Mouse (Mus musculus): Measurements from ENCODE around the gene Olfr315. TPM values are rescaled to one million over a fixed set of nuclear protein-coding genes. Genes with fewer than 3 reads are reported as not detected.
"Not testable (repeated sequence)": the region's sequence is repeated elsewhere in the genome, so short reads cannot be mapped to it uniquely, and the experiment has no call there.

The Olfr315 gene
- polyA plus RNA-seq, 1 experiment: not detected

DNA sequence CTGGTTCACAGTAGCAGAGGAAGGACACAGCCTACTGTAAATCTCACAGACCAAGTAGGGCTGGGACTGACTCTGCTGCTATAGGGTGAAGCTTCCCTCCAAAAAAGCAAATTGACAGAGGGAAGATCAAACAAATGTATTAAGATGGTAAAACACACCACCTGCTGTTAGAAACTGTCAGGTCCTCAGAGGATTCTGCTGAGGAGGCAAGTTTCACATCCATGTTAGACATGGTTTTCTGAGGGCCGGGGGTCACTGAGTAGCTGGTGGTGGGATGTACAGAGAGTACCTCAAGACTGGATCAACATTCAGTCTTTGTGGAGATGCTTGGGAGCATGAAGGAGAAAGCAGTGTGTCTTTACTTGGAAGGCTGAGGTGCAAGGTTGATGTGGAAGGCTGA lies 42.7 kb downstream of the Olfr315 start:
- no peak for DNase-seq (ENCODE audit: low spot score)

- DNase-seq (ENCODE audit: low spot score): not testable (repeated sequence)
Observed at GRCm38 (mm10) chr11:58828937-58829336, 55.9 kb downstream of the Olfr315 start, which contains the start of gene Olfr312. Gene Olfr312 (plus strand): TSS chr11:58829237.

DNA sequence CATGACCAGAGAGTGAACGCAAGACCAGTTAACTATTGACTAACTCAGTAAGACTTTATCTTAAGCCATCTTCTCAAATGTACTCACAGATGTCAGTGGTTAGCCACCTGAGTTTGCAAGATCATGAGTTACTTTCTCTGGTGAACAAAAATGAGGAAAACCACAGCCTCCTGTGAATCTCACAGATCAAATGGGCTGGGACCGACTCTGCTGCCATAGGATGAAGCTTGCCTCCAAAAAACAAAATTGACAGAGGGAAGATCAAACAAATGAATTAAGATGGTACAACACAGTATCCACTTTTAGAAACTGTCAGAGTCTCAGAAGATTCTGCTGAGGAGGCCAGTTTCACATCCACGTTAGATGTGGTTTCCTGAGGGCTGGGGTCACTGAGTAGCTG lies 56.8 kb downstream of the Olfr315 start:
- DNase-seq (ENCODE audit: low spot score): no peak

Other genes starting within 250 kb of the Olfr315 start
- gene Olfr330, start 238.4 kb upstream of the Olfr315 start, polyA plus RNA-seq (2012; rRNA removed): not detected in 2 replicates
- not detected in 2 replicates for gene Olfr329-ps, start 226.8 kb upstream of the Olfr315 start, polyA plus RNA-seq (2012; rRNA removed)
- gene Olfr328, start 217.6 kb upstream of the Olfr315 start, polyA plus RNA-seq (2012; rRNA removed): not detected in 2 replicates
- gene Olfr224, start 202.6 kb upstream of the Olfr315 start, polyA plus RNA-seq (2012; rRNA removed): not detected in 2 replicates
- gene Olfr325, start 195.5 kb upstream of the Olfr315 start, polyA plus RNA-seq (2012; rRNA removed): not detected in 2 replicates
- gene Olfr324, start 178.1 kb upstream of the Olfr315 start, polyA plus RNA-seq (2012; rRNA removed): not detected in 2 replicates
- not detected in 2 replicates for gene 2210407C18Rik, start 157.1 kb upstream of the Olfr315 start, polyA plus RNA-seq (2012; rRNA removed)
- gene Olfr323, start 142.7 kb upstream of the Olfr315 start, polyA plus RNA-seq (2012; rRNA removed): not detected in 2 replicates
- not detected in 2 replicates for gene Trim58, start 132.7 kb upstream of the Olfr315 start, polyA plus RNA-seq (2012; rRNA removed)
- gene Olfr322, start 114.4 kb upstream of the Olfr315 start, polyA plus RNA-seq (2012; rRNA removed): not detected in 2 replicates
- not detected in 2 replicates for gene Olfr320, start 92.1 kb upstream of the Olfr315 start, polyA plus RNA-seq (2012; rRNA removed)
- not detected in 2 replicates for gene Olfr319, start 74.0 kb upstream of the Olfr315 start, polyA plus RNA-seq (2012; rRNA removed)
- not detected in 2 replicates for gene Olfr318, start 49.2 kb upstream of the Olfr315 start, polyA plus RNA-seq (2012; rRNA removed)
- not detected in 2 replicates for gene Olfr317, start 34.0 kb upstream of the Olfr315 start, polyA plus RNA-seq (2012; rRNA removed)
- not detected in 2 replicates for gene Olfr316, start 20.5 kb upstream of the Olfr315 start, polyA plus RNA-seq (2012; rRNA removed)
- gene Olfr314, start 9.8 kb downstream of the Olfr315 start, polyA plus RNA-seq (2012; rRNA removed): not detected in 2 replicates
- gene Fam183b, start 28.8 kb downstream of the Olfr315 start, polyA plus RNA-seq (2012; rRNA removed): 4.1 and 4.7 TPM in 2 replicates
- gene Olfr313, start 41.8 kb downstream of the Olfr315 start, polyA plus RNA-seq (2012; rRNA removed): 0.01 TPM in 1 of 2 replicates, not detected in the other
- gene Olfr312, start 56.0 kb downstream of the Olfr315 start, polyA plus RNA-seq (2012; rRNA removed): not detected in 2 replicates
- not detected in 2 replicates for gene Olfr311, start 66.1 kb downstream of the Olfr315 start, polyA plus RNA-seq (2012; rRNA removed)
- 9.9 and 14.3 TPM in 2 replicates for gene Gm12258, start 74.0 kb downstream of the Olfr315 start, polyA plus RNA-seq (2012; rRNA removed)
- 4.6 and 4.9 TPM in 2 replicates for gene 2810021J22Rik, start 94.0 kb downstream of the Olfr315 start, polyA plus RNA-seq (2012; rRNA removed)
- 3.0 and 5.1 TPM in 2 replicates for gene Zfp39, start 131.0 kb downstream of the Olfr315 start, polyA plus RNA-seq (2012; rRNA removed)
- gene Btnl10, start 144.7 kb downstream of the Olfr315 start, polyA plus RNA-seq (2012; rRNA removed): not detected in 2 replicates
- gene Rnf187, start 165.7 kb downstream of the Olfr315 start, polyA plus RNA-seq (2012; rRNA removed): 137 and 140 TPM in 2 replicates
- 1.3 and 2.2 TPM in 2 replicates for gene Hist3h2ba, start 175.7 kb downstream of the Olfr315 start, polyA plus RNA-seq (2012; rRNA removed)
- gene Hist3h2a, start 181.5 kb downstream of the Olfr315 start, polyA plus RNA-seq (2012; rRNA removed): 22.0 and 27.2 TPM in 2 replicates
- 0.23 and 0.49 TPM in 2 replicates for gene Trim17, start 181.5 kb downstream of the Olfr315 start, polyA plus RNA-seq (2012; rRNA removed)
- 27.1 and 28.1 TPM in 2 replicates for gene Trim11, start 204.9 kb downstream of the Olfr315 start, polyA plus RNA-seq (2012; rRNA removed)